In the genomic region with DNA sequence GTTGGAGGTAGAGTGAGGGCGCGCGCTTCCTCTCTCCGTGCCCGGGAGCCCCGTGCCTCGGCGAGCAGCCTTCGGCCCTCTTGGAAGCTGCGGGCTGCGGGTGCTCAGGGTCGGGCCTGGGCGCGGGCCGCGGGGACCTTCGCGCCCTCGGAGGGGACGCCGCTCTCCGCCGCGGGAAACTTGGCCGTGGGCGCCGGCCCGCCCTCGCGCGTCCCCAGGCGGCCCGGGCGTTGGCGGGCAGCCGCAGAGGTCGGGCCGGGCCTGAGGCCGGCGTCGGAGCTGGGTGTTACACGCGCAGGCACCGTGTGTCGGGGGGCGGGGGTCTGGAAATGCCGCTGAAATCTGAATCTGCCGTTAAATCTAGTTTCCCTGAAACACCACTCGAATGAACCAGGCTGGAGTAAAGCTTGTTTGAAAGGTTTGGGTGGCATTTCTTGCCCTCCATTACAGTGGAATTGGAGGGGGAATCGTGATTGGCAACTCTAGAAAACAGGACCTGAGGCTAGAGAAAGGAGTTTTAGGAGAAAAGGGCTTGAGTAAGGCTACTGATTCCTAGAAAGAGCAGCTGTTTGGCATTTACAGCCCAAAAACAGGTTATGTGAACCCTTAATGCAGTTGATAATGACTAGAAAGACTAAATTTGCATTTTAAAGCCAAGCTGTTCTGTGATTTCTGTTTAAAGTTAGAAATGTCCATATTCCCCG, we compare ENCODE assay signal across 9 mouse cellular contexts. TPM values are rescaled to one million over a fixed set of nuclear protein-coding genes. Genes with fewer than 3 reads are reported as not detected.
DNase-seq lines count a peak whose midpoint lies in the region; ATAC-seq and TF ChIP-seq lines count a peak whose summit lies in the region.
"Had no signal": no experiment of that assay in that cellular context is flagged by ENCODE, and none has a peak within 500 bp of the region (broad histone marks: within the 10 kb centered on the region; RNA-seq: fewer than 3 reads in every experiment).

No protein-coding gene starts in this region.

- H3K27ac ChIP-seq in bone marrow macrophage, adult 2 months (ENCODE audit: insufficient read depth, low read depth, low read length) = peak overlapping the region; percentile 60
- H3K27ac ChIP-seq in forebrain, embryonic 14.5 days (ENCODE audit: low read depth, low read length) = peak overlapping the region; percentile 87
- peak overlapping the region; percentile 89 for H3K27ac ChIP-seq in stomach, embryonic 14.5 days (ENCODE audit: low read length)

- no peak for TF ChIP-seq POLR2A in lung, adult 2 months (IDR thresholded peaks at IDR 0.05; ENCODE audit: borderline replicate concordance, extremely low read depth, low read depth, low read length)
- TF ChIP-seq POLR2A in bone marrow macrophage, adult 2 months (IDR thresholded peaks at IDR 0.05; ENCODE audit: borderline replicate concordance, low read depth, low read length) = no peak

- peak; percentile 59 for ATAC-seq in forebrain, embryonic 14.5 days
- ATAC-seq in inflammation-experienced regulatory T-cells, adult 6 months = peak; percentile 14
- ATAC-seq in stomach, embryonic 14.5 days (ENCODE audit: insufficient number of reproducible peaks, insufficient read depth, low FRiP score, low read depth) = peak; percentile 46

- H3K27me3 ChIP-seq in forebrain, embryonic 14.5 days (replicated peaks; ENCODE audit: control insufficient read depth, insufficient read depth, low read length) = no peaks in the 10 kb centered on the region
- H3K27me3 ChIP-seq in stomach, embryonic 14.5 days (ENCODE audit: control insufficient read depth, insufficient read depth, low read length) = no peaks in the 10 kb centered on the region

- H3K4me2 ChIP-seq in forebrain, embryonic 14.5 days (ENCODE audit: low read length) = peak overlapping the region; percentile 70
- H3K4me2 ChIP-seq in stomach, embryonic 14.5 days (replicated peaks; ENCODE audit: low read depth, low read length) = peak overlapping the region; percentile 72

- peak overlapping the region; percentile 88 for H3K9ac ChIP-seq in forebrain, embryonic 14.5 days (ENCODE audit: low read length)
- peak overlapping the region; percentile 87 for H3K9ac ChIP-seq in stomach, embryonic 14.5 days (replicated peaks; ENCODE audit: low read depth, low read length)

- no peak for DNase-seq in lung, adult 2 months
- no peak for DNase-seq in lung, postnatal 4 days
- peak; percentile 41 for DNase-seq in forebrain, embryonic 14.5 days (ENCODE audit: low spot score)
- peak; percentile 48 for DNase-seq in lung, postnatal 36 days
- no peak for DNase-seq in thymus, postnatal 36 days

- H3K4me1 ChIP-seq in lung, adult 2 months (ENCODE audit: control insufficient read depth, insufficient read depth, low read length) = peaks cover 7% of the 10 kb centered on the region
- peaks cover 2% of the 10 kb centered on the region; the same call in 1 of the 2 replicates for H3K4me1 ChIP-seq in bone marrow macrophage, adult 2 months (ENCODE audit: control insufficient read depth, insufficient read depth, low read length)
- H3K4me1 ChIP-seq in forebrain, embryonic 14.5 days (ENCODE audit: control insufficient read depth, insufficient read depth, low read length) = peaks cover 13% of the 10 kb centered on the region; the same call in 1 of the 2 replicates
- H3K4me1 ChIP-seq in stomach, embryonic 14.5 days (ENCODE audit: control insufficient read depth, insufficient read depth, low read length) = peaks cover 9% of the 10 kb centered on the region

- H3K4me3 ChIP-seq in lung, adult 2 months (replicated peaks; ENCODE audit: extremely low read depth, low read depth, low read length) = peak overlapping the region; percentile 82
- peak overlapping the region; percentile 82 for H3K4me3 ChIP-seq in bone marrow macrophage, adult 2 months (ENCODE audit: insufficient read depth, low read length)
- H3K4me3 ChIP-seq in forebrain, embryonic 14.5 days (ENCODE audit: low read depth, low read length) = peak overlapping the region; percentile 89
- H3K4me3 ChIP-seq in stomach, embryonic 14.5 days (ENCODE audit: low read depth, low read length) = peak overlapping the region; percentile 88

- no peaks in the 10 kb centered on the region for H3K9me3 ChIP-seq in forebrain, embryonic 14.5 days (replicated peaks; ENCODE audit: control insufficient read depth, low read length)
- no peaks in the 10 kb centered on the region for H3K9me3 ChIP-seq in stomach, embryonic 14.5 days (ENCODE audit: control insufficient read depth, low read depth, low read length)

- under 1% methylated on average over 44 of the region's 51 CpGs for WGBS in lung, adult 2 months
- WGBS in forebrain, embryonic 14.5 days = 1% methylated on average over 34 of the region's 51 CpGs
- WGBS in stomach, embryonic 14.5 days = under 1% methylated on average over 34 of the region's 51 CpGs

- no peaks in the 10 kb centered on the region for H3K36me3 ChIP-seq in forebrain, embryonic 14.5 days (ENCODE audit: control insufficient read depth, insufficient read depth, low read length)
- H3K36me3 ChIP-seq in stomach, embryonic 14.5 days (ENCODE audit: control insufficient read depth, insufficient read depth, low read length) = no peaks in the 10 kb centered on the region

- no peak for TF ChIP-seq CTCF in lung, adult 2 months (IDR thresholded peaks at IDR 0.05; ENCODE audit: insufficient read depth, low read length)
- TF ChIP-seq CTCF in bone marrow macrophage, adult 2 months (IDR thresholded peaks at IDR 0.05; ENCODE audit: low read depth, low read length) = no peak

RNA-seq across cellular contexts. Expression of a gene that starts 0.7 kb away (rescaled TPM):
- polyA plus RNA-seq in lung, adult 2 months (2012; rRNA removed) = 3.8 and 11.1 TPM in 2 replicates
- polyA plus RNA-seq in bone marrow macrophage, adult 2 months (2012; ENCODE audit: insufficient read depth, insufficient read length, missing spikeins) = 63.3 and 63.6 TPM in 2 replicates
- 104 and 111 TPM in 2 replicates for polyA plus RNA-seq in forebrain, embryonic 14.5 days (2014; fragmentation: Nextera tagmentation; extraction: Ambion mirVana)
- polyA plus RNA-seq in inflammation-experienced regulatory T-cells, adult 6 months (2017; shearing (Covaris generic)) = 100 to 1,000 TPM; 102 to 185 (median 183) TPM
- 135 and 152 TPM in 2 replicates for polyA plus RNA-seq in stomach, embryonic 14.5 days (2014; fragmentation: Nextera tagmentation; extraction: Ambion mirVana)

RNA-seq across cellular contexts. Expression of a gene that starts 0.8 kb away (rescaled TPM):
- 0.08 and 0.17 TPM in 2 replicates for polyA plus RNA-seq in lung, adult 2 months (2012; rRNA removed)
- 8.0 and 10.0 TPM in 2 replicates for polyA plus RNA-seq in bone marrow macrophage, adult 2 months (2012; ENCODE audit: insufficient read depth, insufficient read length, missing spikeins)
- 6.7 and 6.9 TPM in 2 replicates for polyA plus RNA-seq in forebrain, embryonic 14.5 days (2014; fragmentation: Nextera tagmentation; extraction: Ambion mirVana)
- polyA plus RNA-seq in inflammation-experienced regulatory T-cells, adult 6 months (2017; shearing (Covaris generic)) = 10 to 100 TPM in 1 of 3 experiments, 1 to 10 TPM in 2; 1.4 to 10.4 (median 1.7) TPM
- polyA plus RNA-seq in stomach, embryonic 14.5 days (2014; fragmentation: Nextera tagmentation; extraction: Ambion mirVana) = 11.4 and 15.9 TPM in 2 replicates

RNA-seq across cellular contexts. Expression of a gene that starts 57.7 kb away (rescaled TPM):
- polyA plus RNA-seq in lung, adult 2 months (2012; rRNA removed) = not detected in 2 replicates
- polyA plus RNA-seq in bone marrow macrophage, adult 2 months (2012; ENCODE audit: insufficient read depth, insufficient read length, missing spikeins) = not detected in 2 replicates
- not detected in 2 replicates for polyA plus RNA-seq in forebrain, embryonic 14.5 days (2014; fragmentation: Nextera tagmentation; extraction: Ambion mirVana)
- polyA plus RNA-seq in inflammation-experienced regulatory T-cells, adult 6 months (2017; shearing (Covaris generic)) = not detected
- polyA plus RNA-seq in stomach, embryonic 14.5 days (2014; fragmentation: Nextera tagmentation; extraction: Ambion mirVana) = not detected in 2 replicates
- polyA plus RNA-seq: frontal cortex, adult 2 months had no signal

Comparison
In these comparisons a context has a peak if more than half of its experiments do, and no peak if none do; other contexts are left out.
1. DNase-seq: peak in forebrain, embryonic 14.5 days (single experiment) and lung, postnatal 36 days (single experiment); none in lung, adult 2 months (single experiment), lung, postnatal 4 days (0 of 2) and thymus, postnatal 36 days (0 of 2).
2. Peak in every context shown above with its lines, with median percentiles within 50 percentile points of each other: H3K4me3 ChIP-seq, H3K27ac ChIP-seq and ATAC-seq.